Mouse (Mus musculus): ENCODE data around the gene Tiparp. TPM values are rescaled to one million over a fixed set of nuclear protein-coding genes. Genes with fewer than 3 reads are reported as not detected.

The Tiparp gene
- total RNA-seq, 2 experiments from 2014 or later = 14.7 to 16.9 TPM

DNA sequence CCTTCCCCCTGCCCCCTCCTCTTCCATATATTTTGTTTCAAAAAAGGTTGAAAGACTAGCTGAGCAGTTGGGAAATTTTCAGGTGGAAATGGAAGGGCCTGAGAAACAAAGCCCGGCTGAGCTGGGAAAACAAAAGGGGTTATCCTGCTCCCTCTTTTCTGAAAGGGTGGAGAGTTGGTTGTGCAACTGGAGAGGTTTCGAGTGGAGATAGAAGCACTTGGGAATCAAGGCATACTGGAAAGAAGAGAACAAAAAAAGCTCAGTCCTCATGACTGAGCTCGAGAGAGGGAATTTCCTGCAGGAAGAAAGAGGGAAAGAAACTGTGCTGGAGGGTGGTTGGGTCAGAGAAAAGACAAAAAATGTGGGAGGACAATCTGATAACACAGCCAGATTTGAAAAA is 45.3 kb downstream of the Tiparp start:
- Histone ChIP-seq H3K27ac (no peak overlapping the region), H3K4me3 (no peak overlapping the region)
- no peak for TF ChIP-seq CTCF (conservative IDR thresholded peaks at IDR 0.05)
- DNase-seq (ENCODE audit: low spot score in 2 of 2) = no peak

DNA sequence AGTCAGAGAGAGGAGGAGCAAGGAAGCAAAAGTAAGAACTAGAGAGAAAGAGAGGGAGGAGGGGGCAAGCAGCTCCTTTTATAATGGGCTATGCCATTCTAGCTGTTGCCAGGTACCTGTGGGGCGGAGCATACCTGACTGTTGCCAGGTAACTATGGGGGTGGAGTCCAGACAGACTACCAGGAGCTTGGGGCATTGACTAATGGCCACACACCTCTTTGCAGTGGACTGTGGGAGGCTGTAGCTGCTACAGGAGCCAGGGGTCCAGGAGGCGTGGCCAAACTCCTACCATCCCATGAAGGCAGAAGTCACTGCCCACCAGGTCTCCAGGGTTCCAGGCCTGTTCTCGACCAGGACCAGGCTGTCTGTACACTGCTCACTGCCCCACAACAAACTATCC is 49.4 kb downstream of the Tiparp start:
- Histone ChIP-seq H3K4me3 (no peak overlapping the region), H3K27ac (no peak overlapping the region)
- no peak for DNase-seq (ENCODE audit: low spot score in 2 of 2)
- TF ChIP-seq CTCF (conservative IDR thresholded peaks at IDR 0.05) = no peak

- H3K4me3 ChIP-seq = no peak overlapping the region
- no peak overlapping the region for H3K27ac ChIP-seq
- TF ChIP-seq CTCF (conservative IDR thresholded peaks at IDR 0.05) = no peak
- DNase-seq (ENCODE audit: low spot score in 2 of 2) = no peak
These were observed 51.2 kb downstream of the Tiparp start for GRCm38 (mm10) chr3:65579260-65579921.

- no peak for TF ChIP-seq CTCF (conservative IDR thresholded peaks at IDR 0.05)
- no peak for DNase-seq (ENCODE audit: low spot score in 2 of 2)
These were observed 53.4 kb downstream of the Tiparp start for GRCm38 (mm10) chr3:65581596-65581995.

DNA sequence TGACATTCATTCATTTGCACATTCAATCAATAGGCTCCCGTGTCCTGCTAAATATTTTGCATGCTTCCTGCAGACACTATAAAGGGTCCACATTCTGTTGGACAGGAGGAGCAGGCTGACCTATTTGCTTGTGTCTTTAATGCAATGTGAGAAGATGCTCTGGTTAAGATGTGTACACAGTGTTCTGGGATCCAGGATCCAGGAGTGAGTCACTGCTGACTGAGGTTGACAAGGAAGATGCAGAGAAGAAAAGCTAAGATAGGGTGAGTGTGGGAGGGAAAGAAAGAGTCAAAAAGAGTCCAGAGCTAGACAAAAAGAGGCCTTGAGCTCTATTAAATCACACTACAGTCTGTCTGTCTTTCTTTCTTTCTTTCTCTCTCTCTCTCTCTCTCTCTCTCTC is 56.1 kb downstream of the Tiparp start:
- TF ChIP-seq CTCF (conservative IDR thresholded peaks at IDR 0.05) = no peak
- H3K27ac ChIP-seq = no peak overlapping the region
- DNase-seq (ENCODE audit: low spot score in 2 of 2) = no peak
- H3K4me3 ChIP-seq = no peak overlapping the region

More at GRCm38 (mm10) chr3:65581596-65581995, 53.4 kb downstream of the Tiparp start:
- Histone ChIP-seq H3K4me3 (no peak overlapping the region), H3K27ac (no peak overlapping the region)

DNA sequence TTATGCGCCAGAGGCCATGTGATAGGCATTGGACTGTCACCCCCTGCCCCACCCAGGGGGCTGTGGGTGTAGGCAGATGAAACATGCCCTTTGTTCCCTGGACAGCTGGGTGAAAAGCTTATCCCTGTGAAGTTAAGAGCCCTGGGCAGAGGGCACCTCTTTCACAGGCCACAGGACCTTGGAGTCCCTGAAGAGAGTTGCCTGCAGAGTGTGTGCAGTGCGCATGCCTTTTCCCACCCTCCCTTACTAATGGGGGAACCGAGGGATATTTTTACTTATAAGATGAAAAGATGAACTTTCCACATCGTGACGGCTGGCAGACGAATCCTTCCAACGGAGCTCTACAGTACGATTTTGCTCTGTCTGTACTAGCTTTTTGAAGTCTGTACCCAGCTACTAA is 57.1 kb downstream of the Tiparp start:
- TF ChIP-seq CTCF (conservative IDR thresholded peaks at IDR 0.05) = no peak
- no peak for DNase-seq (ENCODE audit: low spot score in 2 of 2)

DNA sequence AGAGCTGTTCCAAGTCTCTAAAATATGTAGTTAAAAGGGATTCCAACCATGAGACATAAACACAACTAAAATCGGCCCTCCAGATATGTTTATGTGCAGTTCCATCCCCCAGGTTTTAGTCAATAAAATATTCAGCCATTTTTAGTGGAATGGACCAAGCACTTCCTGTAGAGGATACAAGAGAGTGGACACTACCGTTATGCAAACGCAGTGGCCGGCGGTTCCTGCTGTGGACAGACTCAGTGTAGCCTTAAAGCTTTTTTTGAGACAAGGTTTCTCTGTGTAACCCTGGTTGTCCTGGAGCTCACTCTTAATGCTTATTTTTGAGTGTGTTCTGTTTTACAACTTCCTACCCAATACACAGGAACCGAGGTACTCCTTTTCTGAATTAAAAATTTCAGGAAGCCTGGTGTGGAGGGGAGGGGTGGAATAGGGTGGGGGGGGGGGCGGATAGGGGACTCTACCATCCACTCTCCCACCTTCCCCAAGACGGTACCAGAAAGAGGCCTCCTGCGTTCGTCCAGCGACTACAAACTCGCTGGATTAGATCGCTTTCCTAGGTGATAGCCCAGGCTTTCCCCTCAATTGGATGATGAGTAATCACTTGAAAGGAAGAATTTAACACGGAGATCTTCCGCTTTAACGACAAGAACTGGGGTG is 57.7 kb downstream of the Tiparp start:
- H3K27ac ChIP-seq = peak overlapping the region; percentile 68; the same call in 1 of the 2 replicates
- TF ChIP-seq CTCF (conservative IDR thresholded peaks at IDR 0.05) = no peak
- H3K4me3 ChIP-seq = peak overlapping the region; percentile 39
- DNase-seq (ENCODE audit: low spot score in 2 of 2) = no peak

More for the DNA sequence above, 57.1 kb downstream of the Tiparp start:
- no peak overlapping the region for H3K4me3 ChIP-seq
- no peak overlapping the region for H3K27ac ChIP-seq

- DNase-seq (ENCODE audit: low spot score in 2 of 2) = peak; percentile 51 to 53
- Histone ChIP-seq H3K27ac (peak overlapping the region; percentile 68; the same call in 1 of the 2 replicates), H3K4me3 (peak overlapping the region; percentile 39)
- TF ChIP-seq CTCF (conservative IDR thresholded peaks at IDR 0.05) = no peak
These were observed 58.3 kb downstream of the Tiparp start for GRCm38 (mm10) chr3:65586483-65586905.

- no peak overlapping the region; the same call in 1 of the 2 replicates for H3K4me3 ChIP-seq
- H3K27ac ChIP-seq = peak overlapping the region; percentile 68; the same call in 1 of the 2 replicates
- TF ChIP-seq CTCF (conservative IDR thresholded peaks at IDR 0.05) = no peak
- no peak for DNase-seq (ENCODE audit: low spot score in 2 of 2)
These were observed 58.8 kb downstream of the Tiparp start for GRCm38 (mm10) chr3:65586966-65587365.

DNA sequence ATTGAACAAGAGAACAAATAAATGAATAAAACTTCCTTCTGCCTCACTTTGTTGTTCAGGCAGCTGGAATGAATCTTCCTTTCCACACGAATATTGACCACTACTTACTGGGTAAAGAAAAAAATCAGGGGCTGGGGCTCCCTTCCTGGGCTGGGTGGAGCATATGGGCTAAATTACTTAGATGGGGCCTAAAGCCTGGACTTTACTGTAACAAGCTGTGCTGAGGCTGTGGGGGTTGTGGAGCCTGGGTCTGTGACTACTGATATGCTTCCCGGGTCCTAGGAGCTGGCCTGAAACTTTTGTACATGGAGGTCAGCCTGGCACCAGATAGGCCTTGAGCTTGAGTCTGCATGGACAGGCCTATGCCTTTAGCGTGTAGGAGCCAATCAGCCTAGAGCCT is 60.2 kb downstream of the Tiparp start:
- H3K27ac ChIP-seq = no peak overlapping the region
- no peak for DNase-seq (ENCODE audit: low spot score in 2 of 2)
- TF ChIP-seq CTCF (conservative IDR thresholded peaks at IDR 0.05) = no peak
- H3K4me3 ChIP-seq = no peak overlapping the region

GRCm38 (mm10) chr3:65592850-65593249 is 64.6 kb downstream of the Tiparp start:
- TF ChIP-seq CTCF (conservative IDR thresholded peaks at IDR 0.05) = no peak
- DNase-seq (ENCODE audit: low spot score in 2 of 2) = no peak
- Histone ChIP-seq H3K27ac (no peak overlapping the region), H3K4me3 (no peak overlapping the region)

GRCm38 (mm10) chr3:65594493-65594892 is 66.3 kb downstream of the Tiparp start:
- H3K4me3 ChIP-seq = no peak overlapping the region
- TF ChIP-seq CTCF (conservative IDR thresholded peaks at IDR 0.05) = no peak
- no peak overlapping the region for H3K27ac ChIP-seq
- no peak for DNase-seq (ENCODE audit: low spot score in 2 of 2)

DNA sequence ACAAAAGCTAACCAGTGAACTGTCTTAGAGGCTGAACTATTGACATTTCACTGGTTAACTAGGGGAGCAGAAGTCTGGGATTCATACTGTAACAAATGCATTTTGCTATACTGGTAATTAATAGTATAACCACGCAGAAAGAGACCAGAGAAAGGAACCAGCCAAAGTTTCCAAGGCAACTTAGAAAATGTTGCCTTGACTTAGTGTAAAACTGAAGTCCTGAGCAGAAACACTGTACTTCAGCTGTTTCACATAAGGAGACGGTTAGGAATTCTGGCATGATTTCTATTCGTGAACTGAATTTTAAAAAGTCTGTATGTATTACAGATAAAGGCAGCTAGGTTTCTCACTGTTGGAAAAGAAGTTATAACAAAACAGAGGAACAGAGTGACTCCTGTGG is 67.0 kb downstream of the Tiparp start:
- Histone ChIP-seq H3K4me3 (no peak overlapping the region), H3K27ac (no peak overlapping the region)
- DNase-seq (ENCODE audit: low spot score in 2 of 2) = no peak
- no peak for TF ChIP-seq CTCF (conservative IDR thresholded peaks at IDR 0.05)
